Mouse (Mus musculus): ENCODE measurements around the gene Rad51b.

Gene Rad51b

GRCm38 (mm10) chr12:79832611-79833010 is 535.5 kb downstream of the Rad51b start:
- no peak for DNase-seq (ENCODE audit: inconsistent ontology term)

DNA sequence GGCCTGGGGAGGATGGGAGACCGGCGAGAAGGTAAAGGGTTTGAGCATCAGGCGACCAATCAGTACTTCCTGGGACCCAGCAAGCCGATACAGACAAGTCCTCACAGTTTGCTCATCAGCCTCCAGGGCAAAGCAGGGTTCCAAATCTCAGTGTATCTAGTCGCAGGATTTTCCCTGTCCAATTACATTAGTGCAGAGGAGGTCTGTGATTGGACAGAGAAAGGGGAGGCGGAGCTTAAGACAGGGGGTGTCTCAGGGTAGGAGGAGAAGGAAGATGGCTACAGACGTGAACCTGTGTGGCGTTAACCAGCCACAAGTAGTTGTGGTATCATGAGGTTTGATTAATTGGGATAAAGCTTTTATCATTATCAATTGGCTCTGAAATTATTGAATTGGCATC is 538.4 kb downstream of the Rad51b start:
- no peak for DNase-seq (ENCODE audit: inconsistent ontology term)

- peak; percentile 67 for DNase-seq (ENCODE audit: inconsistent ontology term)
Measured at GRCm38 (mm10) chr12:79838181-79838961, 541.3 kb downstream of the Rad51b start.

GRCm38 (mm10) chr12:79839096-79839941 is 542.2 kb downstream of the Rad51b start:
- no peak for DNase-seq (ENCODE audit: inconsistent ontology term)

DNA sequence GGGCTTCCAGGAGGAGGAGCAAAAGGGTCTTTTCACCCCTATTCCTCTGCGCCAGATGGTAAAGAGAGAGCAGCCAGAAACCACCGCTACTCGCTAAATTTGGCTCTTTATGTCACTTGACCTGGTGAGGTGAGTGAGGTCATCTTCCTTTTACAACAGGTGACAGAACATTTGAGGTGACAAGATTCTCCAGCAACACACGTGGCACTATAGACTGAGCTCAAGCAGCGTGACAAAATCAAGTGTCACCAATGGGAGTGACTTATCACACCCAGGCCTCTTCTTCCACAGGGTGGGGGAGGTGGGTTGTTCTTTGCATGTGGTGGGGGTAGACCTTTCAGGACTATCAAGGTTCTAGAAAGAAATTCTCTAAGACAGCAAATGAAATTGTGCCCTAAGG is 543.4 kb downstream of the Rad51b start:
- DNase-seq (ENCODE audit: inconsistent ontology term): no peak

DNA sequence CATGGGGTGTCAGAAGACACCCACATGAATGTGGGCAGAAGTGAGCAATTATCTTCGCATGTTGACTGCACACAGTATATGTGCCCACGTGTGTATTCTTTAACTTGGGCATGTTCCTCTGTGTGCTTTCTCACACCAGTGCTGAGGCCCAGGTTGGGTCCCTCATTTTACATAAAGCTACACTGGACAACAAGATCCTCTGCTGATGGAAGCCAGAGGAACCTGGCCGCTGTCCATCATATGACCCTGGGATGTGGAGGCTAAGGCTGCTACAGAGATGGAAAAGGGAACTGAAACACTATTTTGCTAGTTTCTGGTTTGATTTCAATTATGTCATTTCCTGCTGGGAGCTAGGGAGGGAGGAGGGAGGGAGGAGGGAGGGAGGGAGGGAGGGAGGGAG is 544.2 kb downstream of the Rad51b start:
- no peak for DNase-seq (ENCODE audit: inconsistent ontology term)

DNA sequence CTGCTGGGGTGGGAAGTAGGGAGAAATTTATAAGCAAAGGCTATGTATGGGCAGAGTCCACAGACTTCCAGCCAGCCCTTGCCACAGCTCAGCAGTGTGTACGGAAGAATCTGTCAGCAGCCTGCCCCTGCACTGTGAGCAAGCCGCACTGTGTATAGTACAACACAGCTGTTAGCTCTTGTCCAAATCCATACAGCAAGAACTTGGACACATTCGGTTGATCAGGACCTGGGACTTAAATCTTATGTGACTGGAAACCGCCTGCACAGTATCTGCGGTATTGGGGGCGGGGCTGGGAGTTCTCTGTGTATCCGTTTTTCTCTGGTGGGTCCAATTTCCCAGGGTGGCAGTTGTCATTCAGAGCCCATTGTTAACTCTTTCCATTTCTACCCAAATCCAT is 545.2 kb downstream of the Rad51b start:
- DNase-seq (ENCODE audit: inconsistent ontology term): no peak

DNA sequence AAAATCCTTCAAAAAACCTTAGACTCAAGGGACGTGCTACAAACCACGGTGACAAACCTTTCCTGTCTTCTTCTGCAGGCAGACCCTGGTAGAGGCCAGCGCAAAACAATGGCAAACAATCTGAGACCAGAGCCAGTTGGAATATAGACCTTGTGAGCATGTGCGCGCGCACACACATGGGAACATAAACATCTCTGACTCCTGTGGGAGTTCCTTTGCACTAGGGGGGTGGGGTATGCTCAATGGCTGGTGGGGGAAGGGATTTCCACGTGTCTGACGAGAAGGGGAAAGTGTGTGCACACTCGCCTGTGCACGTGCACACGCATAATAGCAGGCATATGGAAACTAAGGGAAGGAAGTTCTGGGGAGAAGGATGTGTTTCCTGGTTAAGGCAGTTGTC is 545.9 kb downstream of the Rad51b start:
- no peak for DNase-seq (ENCODE audit: inconsistent ontology term)

GRCm38 (mm10) chr12:79843496-79843895 is 546.4 kb downstream of the Rad51b start:
- no peak for DNase-seq (ENCODE audit: inconsistent ontology term)

GRCm38 (mm10) chr12:79846247-79847151 is 549.4 kb downstream of the Rad51b start:
- DNase-seq (ENCODE audit: inconsistent ontology term): peak; percentile 60

- DNase-seq (ENCODE audit: inconsistent ontology term): no peak
Measured at GRCm38 (mm10) chr12:79848539-79848938, 551.5 kb downstream of the Rad51b start.

GRCm38 (mm10) chr12:79850021-79850420 is 552.9 kb downstream of the Rad51b start:
- no peak for DNase-seq (ENCODE audit: inconsistent ontology term)

DNA sequence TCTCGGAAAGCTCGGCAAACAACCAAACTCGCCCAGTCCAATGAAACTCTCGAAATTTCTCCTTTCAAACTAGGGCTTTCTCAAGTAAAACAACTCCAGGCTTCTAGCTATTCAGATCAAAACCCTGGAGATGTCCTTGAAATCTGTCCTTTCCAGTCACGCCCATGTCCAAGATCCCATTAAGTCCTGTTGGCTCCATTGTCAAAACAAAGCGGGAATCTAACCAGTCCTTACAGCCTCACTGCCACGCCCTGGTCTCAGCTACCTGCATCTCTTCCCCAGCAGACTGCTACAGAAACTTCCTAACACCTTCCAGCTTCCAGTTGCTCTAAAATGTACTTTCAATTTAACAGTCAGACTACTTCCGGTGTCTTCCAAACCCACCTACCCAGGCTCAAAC is 554.8 kb downstream of the Rad51b start:
- DNase-seq (ENCODE audit: inconsistent ontology term): no peak

DNA sequence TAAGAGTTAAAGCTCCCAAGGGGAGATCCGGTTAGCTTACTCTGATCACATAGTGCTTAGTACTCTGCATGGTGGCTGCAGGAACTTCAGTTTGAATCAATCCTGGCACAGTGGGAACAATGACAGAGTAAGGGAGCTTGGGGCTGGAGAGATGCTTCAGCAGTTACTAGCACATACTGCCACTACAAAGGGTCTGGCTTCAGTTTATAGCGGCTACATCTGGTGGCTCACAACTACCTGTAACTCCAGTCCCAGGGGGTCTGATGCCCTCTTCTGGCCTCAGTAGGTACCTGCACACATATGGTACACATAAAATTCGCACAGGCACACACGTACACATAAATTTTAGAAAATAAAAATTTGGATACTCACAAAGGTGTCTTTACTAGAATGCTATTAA is 555.5 kb downstream of the Rad51b start:
- no peak for DNase-seq (ENCODE audit: inconsistent ontology term)

DNA sequence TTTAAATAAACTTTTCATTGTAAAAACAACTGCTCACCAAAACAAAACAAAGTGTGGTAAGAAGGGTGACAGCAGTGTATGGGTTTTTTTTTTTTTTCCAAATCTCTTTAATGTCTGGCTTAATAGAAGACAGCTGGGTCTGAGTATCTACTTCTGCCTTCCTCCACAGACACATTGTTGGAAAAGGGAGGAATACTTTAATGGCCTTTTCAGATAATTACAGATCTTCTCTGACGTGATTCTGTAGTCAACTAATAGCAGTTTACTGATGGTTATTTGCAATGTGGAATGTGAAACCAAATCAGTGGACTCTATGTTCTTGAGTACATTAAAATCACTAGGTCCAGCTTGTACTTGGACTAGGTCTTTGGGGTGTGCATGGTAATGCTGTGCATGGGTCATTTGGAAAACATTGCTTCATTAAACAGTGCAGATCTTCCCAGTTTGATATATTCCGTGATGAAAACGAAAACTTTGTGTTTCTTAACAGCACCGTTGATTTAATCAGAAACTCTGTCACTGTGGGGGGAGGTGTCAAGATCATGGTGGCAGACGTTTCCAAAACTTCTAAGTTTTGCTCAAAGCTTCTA is 556.9 kb downstream of the Rad51b start:
- DNase-seq (ENCODE audit: inconsistent ontology term): no peak

- no peak for DNase-seq (ENCODE audit: inconsistent ontology term)
Measured at GRCm38 (mm10) chr12:79854507-79854906, 557.4 kb downstream of the Rad51b start.

DNA sequence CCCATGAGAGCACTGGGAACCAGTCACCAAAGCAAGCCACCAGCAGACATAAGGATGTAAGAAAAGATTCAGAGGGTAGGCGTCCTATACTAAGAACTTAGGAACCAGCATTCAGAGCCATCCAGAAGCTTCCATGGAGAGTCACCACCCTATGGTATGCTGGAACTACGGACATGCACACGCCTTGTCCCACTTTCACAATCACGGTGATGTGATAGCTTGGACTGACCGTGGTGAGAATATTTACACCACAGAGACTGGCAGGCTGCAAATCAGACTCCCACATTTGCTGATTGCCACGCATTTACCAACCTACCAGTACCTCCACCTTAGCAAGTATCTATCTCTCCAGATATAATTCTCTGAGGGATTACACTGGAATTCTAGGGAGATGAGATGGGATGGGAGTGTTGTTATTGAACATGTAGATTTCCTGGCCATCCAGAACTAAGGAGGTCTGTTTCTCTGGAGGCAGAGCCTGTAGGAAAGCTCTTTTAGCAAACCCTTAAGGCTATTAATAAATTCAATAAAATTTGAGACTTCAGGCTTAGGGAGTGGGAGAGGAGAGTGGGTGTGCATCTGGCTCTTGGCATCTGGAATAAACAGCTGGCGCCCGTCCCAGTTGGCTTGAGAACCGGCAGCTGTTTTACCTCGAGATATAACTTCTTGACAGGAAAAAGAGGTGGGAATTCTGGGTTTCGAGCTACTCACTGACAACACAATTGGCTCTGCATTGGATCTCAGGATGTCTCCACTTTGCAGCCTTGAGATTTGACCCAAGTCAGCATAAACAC is 559.2 kb downstream of the Rad51b start:
- DNase-seq (ENCODE audit: inconsistent ontology term): no peak

DNA sequence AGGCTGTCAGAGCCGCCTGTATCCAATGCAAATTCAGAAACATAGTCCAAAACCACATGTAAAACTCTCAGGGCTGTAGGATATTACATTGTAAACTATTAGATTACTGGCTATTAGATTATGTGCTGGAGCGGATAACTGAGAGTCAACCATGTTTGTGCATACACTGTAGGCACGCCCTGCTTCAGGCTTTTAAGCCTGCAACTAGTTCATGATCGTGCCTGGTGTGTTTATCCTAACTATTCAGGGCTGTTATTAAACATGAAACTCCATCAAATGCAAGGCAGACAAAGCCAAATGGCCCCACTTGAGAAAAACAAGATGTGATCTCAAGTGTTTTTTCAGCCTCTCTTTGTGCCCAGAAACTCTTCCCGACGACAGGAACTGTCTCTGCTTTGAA is 560.6 kb downstream of the Rad51b start:
- DNase-seq (ENCODE audit: inconsistent ontology term): no peak

- DNase-seq (ENCODE audit: inconsistent ontology term): no peak
Measured at GRCm38 (mm10) chr12:79858336-79858735, 561.3 kb downstream of the Rad51b start.

DNA sequence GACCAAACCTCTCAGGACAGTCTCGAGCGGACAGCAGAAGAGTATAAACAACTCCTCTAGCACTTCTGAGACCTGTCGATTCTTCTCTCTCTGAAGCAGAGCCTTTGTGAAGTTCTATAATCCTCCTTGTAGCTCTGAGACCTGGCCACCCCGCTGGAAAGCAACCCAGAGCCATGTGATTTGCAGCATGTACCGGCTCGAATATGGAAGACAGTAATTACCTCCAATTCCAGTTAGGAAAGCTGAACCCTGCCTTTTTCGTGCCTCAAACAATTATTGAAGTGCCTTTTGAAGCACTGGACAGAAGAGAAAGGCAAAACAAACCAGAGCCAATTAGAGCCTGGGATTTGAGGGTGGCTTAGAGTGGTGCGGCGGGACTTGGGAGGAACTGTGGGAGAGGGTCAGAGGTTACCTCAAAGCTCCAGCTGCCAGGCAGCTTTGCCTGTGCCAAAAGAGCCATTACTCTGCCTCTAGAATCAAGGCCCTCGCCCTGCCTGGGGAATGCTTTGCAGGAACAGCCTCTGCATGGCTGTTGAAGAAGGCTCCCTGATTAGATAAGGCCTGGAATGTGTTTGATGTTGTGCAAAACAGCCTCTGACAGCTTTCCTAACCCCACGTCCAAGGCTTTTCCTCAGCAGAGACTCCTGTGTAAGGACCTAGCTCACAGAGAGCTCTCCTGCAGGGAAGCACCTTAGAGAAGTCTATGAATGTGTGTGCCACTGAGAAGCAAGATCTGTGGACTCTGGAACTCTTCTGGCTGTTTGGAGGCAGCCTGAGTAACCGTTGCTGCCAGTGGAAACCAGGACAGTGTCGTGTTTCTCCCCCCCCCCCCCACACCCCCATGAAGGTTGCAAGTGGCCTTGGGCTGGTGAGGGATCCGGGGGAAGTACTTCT is 562.5 kb downstream of the Rad51b start:
- peak; percentile 56 for DNase-seq (ENCODE audit: inconsistent ontology term)
